Mouse (Mus musculus) heart, embryonic 12.5 days (tissue): ENCODE data around the gene Pdlim1. TPM values are rescaled to one million over a fixed set of nuclear protein-coding genes. Genes with fewer than 3 reads are reported as not detected.

Experiments used
- ATAC-seq: fragments of 200-750 bp; cut with Nextera tagmentation; 2 replicates; pipeline ENCODE4 v1.8.0; 2017; ENCODE audit warnings: moderate TSS enrichment, moderate library complexity; ENCODE audit not compliant: insufficient number of reproducible peaks, low FRiP score
- H3K27ac ChIP-seq: fragments of 300-500 bp; sonication (generic); 2 replicates; pipeline ENCODE4 v1.5.1; 2016; ENCODE audit warnings: mild to moderate bottlenecking, moderate library complexity; ENCODE audit not compliant: poor library complexity, severe bottlenecking
- H3K27me3 ChIP-seq: fragments of 300-500 bp; sonication (generic); replicated peaks from 2 replicates; pipeline ENCODE4 v1.6.1; 2016; ENCODE audit warnings: mild to moderate bottlenecking, moderate library complexity
- H3K36me3 ChIP-seq: fragments of 300-500 bp; sonication (generic); 2 replicates; pipeline ENCODE4 v1.6.1; 2016; ENCODE audit warnings: mild to moderate bottlenecking, moderate library complexity
- H3K4me1 ChIP-seq: fragments of 300-500 bp; sonication (generic); replicated peaks from 2 replicates; pipeline ENCODE4 v1.6.1; 2016; ENCODE audit warnings: mild to moderate bottlenecking
- H3K4me2 ChIP-seq: fragments of 300-500 bp; sonication (generic); 2 replicates; pipeline ENCODE4 v1.6.1; 2016; ENCODE audit warnings: mild to moderate bottlenecking, moderate library complexity
- H3K4me3 ChIP-seq: fragments of 300-500 bp; sonication (generic); 2 replicates; pipeline ENCODE4 v1.5.1; 2016; ENCODE audit warnings: mild to moderate bottlenecking
- H3K9ac ChIP-seq: fragments of 300-500 bp; sonication (generic); 2 replicates; pipeline ENCODE4 v1.6.1; 2016; ENCODE audit warnings: mild to moderate bottlenecking, moderate library complexity
- H3K9me3 ChIP-seq: fragments of 300-500 bp; sonication (generic); replicated peaks from 2 replicates; pipeline ENCODE4 v1.6.1; 2016; ENCODE audit warnings: mild to moderate bottlenecking, moderate library complexity
- WGBS: fragments of 180-500 bp; shearing (Covaris S2); methylation state at CpG from one replicate; pipeline ENCODE4 v1.1.7; 2016; 5-methylcytosine and 5-hydroxymethylcytosine counted together
- polyA plus RNA-seq: library from polyadenylated mRNA; unstranded; fragments of >200 nt; fragmentation: Nextera tagmentation; extraction: Ambion mirVana; gene quantifications from 2 replicates; pipeline ENCODE4 v1.2.1, GENCODE M21; 2016

Gene Pdlim1
- 311 and 316 TPM in 2 replicates for polyA plus RNA-seq

- Histone ChIP-seq H3K4me1 (peaks cover 30% of the 10 kb centered on the region), H3K4me2 (peak within 1 kb of the TSS; percentile 75), H3K9me3 (no peaks in the 10 kb centered on the region), H3K27me3 (no peaks in the 10 kb centered on the region), H3K9ac (peak within 1 kb of the TSS; percentile 90), H3K36me3 (no peaks in the 10 kb centered on the region; the same call in 1 of the 2 replicates), H3K27ac (peak within 1 kb of the TSS; percentile 83), H3K4me3 (peak within 1 kb of the TSS; percentile 81)
- under 1% methylated on average over 37 of the region's 54 CpGs for WGBS
- peak; percentile 93 for ATAC-seq
Measured at GRCm38 (mm10) chr19:40271308-40271892, at the start of gene Pdlim1. TSS of gene Pdlim1 (minus strand) at chr19:40271842.

- Histone ChIP-seq H3K4me3 (no peak overlapping the region), H3K9ac (no peak overlapping the region), H3K27ac (peak overlapping the region; percentile 29; the same call in 1 of the 2 replicates), H3K27me3 (no peaks in the 10 kb centered on the region), H3K36me3 (peaks cover 61% of the 10 kb centered on the region), H3K4me1 (peaks cover 24% of the 10 kb centered on the region), H3K9me3 (no peaks in the 10 kb centered on the region), H3K4me2 (no peak overlapping the region)
- 69% methylated on average over 3 of the region's 3 CpGs for WGBS
- no peak for ATAC-seq
Measured at GRCm38 (mm10) chr19:40319199-40319598, 47.6 kb upstream of the Pdlim1 start.

GRCm38 (mm10) chr19:40318511-40318910, 46.9 kb upstream of the Pdlim1 start:
- Histone ChIP-seq H3K36me3 (peaks cover 62% of the 10 kb centered on the region), H3K27me3 (no peaks in the 10 kb centered on the region), H3K4me3 (no peak overlapping the region), H3K9me3 (no peaks in the 10 kb centered on the region), H3K9ac (no peak overlapping the region), H3K4me2 (no peak overlapping the region), H3K4me1 (peaks cover 24% of the 10 kb centered on the region), H3K27ac (peak overlapping the region; percentile 29; the same call in 1 of the 2 replicates)
- no peak for ATAC-seq
- 21% methylated on average over 6 of the region's 6 CpGs for WGBS

- peaks cover 24% of the 10 kb centered on the region for H3K4me1 ChIP-seq
- H3K4me2 ChIP-seq: no peak overlapping the region
- no peaks in the 10 kb centered on the region for H3K27me3 ChIP-seq
- H3K36me3 ChIP-seq: peaks cover 53% of the 10 kb centered on the region
- H3K27ac ChIP-seq: no peak overlapping the region
- no peak overlapping the region for H3K4me3 ChIP-seq
- peak; percentile 43; the same call in 1 of the 2 replicates for ATAC-seq
- no peak overlapping the region for H3K9ac ChIP-seq
- H3K9me3 ChIP-seq: no peaks in the 10 kb centered on the region
- 50% methylated on average over 4 of the region's 4 CpGs for WGBS
Measured at GRCm38 (mm10) chr19:40317001-40317400, 45.4 kb upstream of the Pdlim1 start.

DNA sequence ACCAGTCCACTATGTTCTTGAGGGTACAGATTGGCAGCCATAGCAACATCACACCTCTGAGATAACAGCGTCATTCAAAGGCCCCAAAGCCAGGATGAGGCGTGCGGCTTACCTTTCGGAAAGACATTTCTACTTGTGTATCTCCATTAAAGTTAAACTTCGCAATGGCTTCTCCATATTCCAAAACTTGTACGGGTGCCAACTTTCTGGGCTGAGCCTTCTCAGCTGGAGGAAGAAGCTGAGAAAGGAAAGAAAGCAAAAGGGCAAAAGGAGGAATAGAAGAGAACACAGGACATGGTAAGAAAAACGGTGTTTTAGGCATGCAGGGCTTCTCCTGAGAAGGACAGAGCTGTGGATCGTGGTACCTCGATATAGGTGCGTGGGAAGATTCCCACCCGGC, 42.6 kb upstream of the Pdlim1 start:
- no peak overlapping the region for H3K9ac ChIP-seq
- H3K4me2 ChIP-seq: no peak overlapping the region
- no peak overlapping the region for H3K27ac ChIP-seq
- ATAC-seq: no peak
- H3K4me3 ChIP-seq: no peak overlapping the region
- H3K36me3 ChIP-seq: peaks cover 60% of the 10 kb centered on the region
- no peaks in the 10 kb centered on the region for H3K9me3 ChIP-seq
- H3K4me1 ChIP-seq: peaks cover 24% of the 10 kb centered on the region
- 89% methylated on average over 11 of the region's 11 CpGs for WGBS
- no peaks in the 10 kb centered on the region for H3K27me3 ChIP-seq

DNA sequence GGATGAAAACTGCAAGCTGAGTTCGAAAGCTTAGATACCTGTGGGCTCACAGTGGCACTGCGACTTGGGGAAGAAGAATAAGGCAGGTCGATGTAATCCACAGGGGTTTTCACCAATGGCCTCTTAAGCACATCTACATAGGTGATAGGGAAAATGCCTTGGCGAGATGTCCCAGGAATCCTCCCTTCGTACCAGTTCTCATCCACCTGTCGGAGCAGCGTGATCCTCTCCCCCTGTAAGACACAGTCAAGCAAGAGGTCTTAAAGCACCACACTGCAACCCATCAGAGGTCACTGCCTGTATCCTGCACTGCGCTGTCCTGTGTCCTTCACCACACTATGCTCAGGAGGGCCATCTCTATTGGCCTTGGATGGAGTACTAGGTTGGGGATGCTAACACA, 40.0 kb upstream of the Pdlim1 start:
- ATAC-seq: no peak
- Histone ChIP-seq H3K4me1 (peaks cover 10% of the 10 kb centered on the region), H3K27ac (no peak overlapping the region), H3K4me2 (no peak overlapping the region), H3K36me3 (peaks cover 54% of the 10 kb centered on the region), H3K4me3 (no peak overlapping the region), H3K27me3 (no peaks in the 10 kb centered on the region), H3K9me3 (no peaks in the 10 kb centered on the region), H3K9ac (no peak overlapping the region)
- 92% methylated on average over 8 of the region's 8 CpGs for WGBS

DNA sequence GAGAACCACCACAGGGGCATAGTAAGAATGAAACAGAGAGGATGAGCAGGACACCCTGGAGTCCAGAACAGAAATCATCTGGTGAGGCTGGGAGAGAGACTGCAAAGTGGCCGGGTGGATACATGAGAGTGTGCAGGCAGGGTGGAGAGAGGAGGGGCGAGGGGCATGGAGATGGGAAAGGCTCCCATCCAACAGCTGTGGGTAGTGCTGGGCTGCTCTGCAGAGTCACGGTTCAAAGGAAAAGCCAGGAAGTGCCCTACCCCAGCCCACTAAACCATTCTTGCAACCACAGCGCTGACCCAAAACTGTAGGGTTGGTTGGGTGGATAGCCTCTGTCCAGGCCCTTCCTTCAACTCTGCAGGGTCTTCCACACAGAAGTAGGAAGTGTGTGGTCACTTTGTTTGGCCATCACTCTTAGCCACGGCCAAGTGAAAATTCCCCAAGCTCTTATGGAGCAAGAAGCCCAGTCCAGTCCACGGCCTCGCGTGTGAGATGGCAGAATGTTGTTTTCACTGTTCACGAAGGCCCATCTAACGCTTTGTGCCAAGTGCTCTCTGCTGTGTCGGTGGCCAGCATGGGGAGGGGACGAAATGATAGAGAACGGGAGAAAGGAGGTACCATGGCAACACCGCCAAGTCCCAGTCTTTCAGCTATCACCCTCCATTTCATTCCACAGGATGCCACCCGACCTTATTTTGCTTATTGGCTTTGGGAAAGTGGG, 38.9 kb upstream of the Pdlim1 start:
- no peak overlapping the region for H3K4me2 ChIP-seq
- peaks cover 15% of the 10 kb centered on the region for H3K4me1 ChIP-seq
- no peaks in the 10 kb centered on the region for H3K9me3 ChIP-seq
- ATAC-seq: no peak
- peaks cover 51% of the 10 kb centered on the region for H3K36me3 ChIP-seq
- H3K9ac ChIP-seq: no peak overlapping the region
- no peaks in the 10 kb centered on the region for H3K27me3 ChIP-seq
- 83% methylated on average over 15 of the region's 15 CpGs for WGBS
- no peak overlapping the region for H3K27ac ChIP-seq
- no peak overlapping the region for H3K4me3 ChIP-seq

DNA sequence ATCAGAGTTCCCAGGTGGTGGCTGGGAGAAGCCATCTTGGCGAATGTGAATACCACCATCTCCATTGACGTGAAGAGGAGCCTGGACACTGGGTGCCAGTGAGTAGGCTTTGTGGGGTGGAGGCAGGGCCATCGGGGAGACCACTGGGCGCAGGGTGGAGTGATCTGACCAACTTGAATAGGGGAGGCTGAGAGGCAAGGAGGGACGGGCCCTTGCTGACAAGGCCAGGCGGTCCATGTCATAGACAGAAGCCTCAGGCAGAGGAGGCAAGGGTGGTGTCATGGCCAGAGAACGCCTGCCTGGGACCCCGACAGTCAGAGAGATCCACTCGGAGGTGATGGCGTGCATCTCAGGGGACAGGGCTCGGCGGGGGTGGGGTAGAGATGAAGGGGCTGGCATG, 38.3 kb upstream of the Pdlim1 start:
- no peak overlapping the region for H3K9ac ChIP-seq
- 86% methylated on average over 12 of the region's 12 CpGs for WGBS
- no peaks in the 10 kb centered on the region for H3K27me3 ChIP-seq
- H3K4me2 ChIP-seq: no peak overlapping the region
- H3K4me1 ChIP-seq: peaks cover 18% of the 10 kb centered on the region
- no peak overlapping the region for H3K27ac ChIP-seq
- peaks cover 48% of the 10 kb centered on the region for H3K36me3 ChIP-seq
- ATAC-seq: no peak
- H3K9me3 ChIP-seq: no peaks in the 10 kb centered on the region
- H3K4me3 ChIP-seq: no peak overlapping the region

DNA sequence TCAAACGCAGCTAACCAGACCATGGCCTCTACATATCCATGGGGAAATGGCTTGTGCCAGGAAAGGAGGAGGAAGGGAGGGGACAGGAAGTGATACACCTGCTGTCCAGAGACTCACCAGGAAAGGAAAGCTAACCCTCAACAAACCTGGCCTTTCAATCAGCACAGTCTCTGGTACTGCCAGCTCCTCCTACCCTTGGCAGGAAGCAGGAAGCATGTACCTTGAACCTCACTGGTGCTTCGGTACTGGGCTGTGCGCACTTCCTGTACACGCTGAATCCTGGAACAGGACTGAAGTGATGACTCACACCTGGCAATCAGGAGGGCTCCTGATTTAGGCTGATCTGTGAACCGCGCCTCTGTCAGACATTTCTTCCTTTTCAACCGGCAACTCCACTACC, 35.9 kb upstream of the Pdlim1 start:
- H3K4me2 ChIP-seq: no peak overlapping the region
- H3K4me1 ChIP-seq: peaks cover 38% of the 10 kb centered on the region
- peaks cover 31% of the 10 kb centered on the region for H3K36me3 ChIP-seq
- H3K9me3 ChIP-seq: no peaks in the 10 kb centered on the region
- no peaks in the 10 kb centered on the region for H3K27me3 ChIP-seq
- 72% methylated on average over 7 of the region's 7 CpGs for WGBS
- no peak overlapping the region for H3K4me3 ChIP-seq
- no peak for ATAC-seq
- H3K9ac ChIP-seq: no peak overlapping the region
- H3K27ac ChIP-seq: peak overlapping the region; percentile 6; the same call in 1 of the 2 replicates

- no peaks in the 10 kb centered on the region for H3K9me3 ChIP-seq
- ATAC-seq: no peak
- WGBS: 67% methylated on average over 2 of the region's 2 CpGs
- H3K4me2 ChIP-seq: no peak overlapping the region
- H3K9ac ChIP-seq: no peak overlapping the region
- H3K27me3 ChIP-seq: no peaks in the 10 kb centered on the region
- peaks cover 47% of the 10 kb centered on the region for H3K4me1 ChIP-seq
- peaks cover 28% of the 10 kb centered on the region for H3K36me3 ChIP-seq
- no peak overlapping the region for H3K27ac ChIP-seq
- H3K4me3 ChIP-seq: no peak overlapping the region
Measured at GRCm38 (mm10) chr19:40306631-40307030, 35.0 kb upstream of the Pdlim1 start.

DNA sequence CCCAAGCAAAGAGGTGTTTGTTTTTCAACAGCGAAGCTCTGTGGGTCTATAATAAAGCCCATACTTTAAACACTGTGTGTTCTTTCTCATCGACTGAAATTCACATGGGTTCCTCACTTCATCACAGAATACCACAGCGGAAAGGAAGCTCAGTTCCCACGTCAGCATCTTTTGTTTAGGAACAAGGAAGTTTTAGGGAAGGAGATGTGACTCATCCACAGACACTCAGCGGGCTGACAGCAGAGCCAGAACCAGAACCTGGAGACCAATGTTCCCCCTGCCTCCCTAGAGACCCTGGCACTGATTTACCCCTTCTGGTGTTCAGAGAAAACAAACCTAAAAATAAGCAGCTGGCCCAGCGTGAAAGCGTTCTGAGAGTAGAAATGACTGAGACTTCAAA, 33.8 kb upstream of the Pdlim1 start:
- Histone ChIP-seq H3K9ac (no peak overlapping the region), H3K36me3 (peaks cover 23% of the 10 kb centered on the region), H3K4me3 (no peak overlapping the region), H3K27ac (no peak overlapping the region; the same call in 1 of the 2 replicates), H3K4me1 (peaks cover 47% of the 10 kb centered on the region), H3K9me3 (no peaks in the 10 kb centered on the region), H3K27me3 (no peaks in the 10 kb centered on the region), H3K4me2 (no peak overlapping the region)
- no peak for ATAC-seq
- WGBS: 70% methylated on average over 7 of the region's 7 CpGs
